Mouse (Mus musculus): Measurements from ENCODE around the gene Sv2a. TPM values are rescaled to one million over a fixed set of nuclear protein-coding genes. Genes with fewer than 3 reads are reported as not detected.
"Not testable (repeated sequence)": the region's sequence is repeated elsewhere in the genome, so short reads cannot be mapped to it uniquely, and the experiment has no call there.

The Sv2a gene
- polyA plus RNA-seq, 1 experiment from 2014 or later: 78.5 TPM

DNA sequence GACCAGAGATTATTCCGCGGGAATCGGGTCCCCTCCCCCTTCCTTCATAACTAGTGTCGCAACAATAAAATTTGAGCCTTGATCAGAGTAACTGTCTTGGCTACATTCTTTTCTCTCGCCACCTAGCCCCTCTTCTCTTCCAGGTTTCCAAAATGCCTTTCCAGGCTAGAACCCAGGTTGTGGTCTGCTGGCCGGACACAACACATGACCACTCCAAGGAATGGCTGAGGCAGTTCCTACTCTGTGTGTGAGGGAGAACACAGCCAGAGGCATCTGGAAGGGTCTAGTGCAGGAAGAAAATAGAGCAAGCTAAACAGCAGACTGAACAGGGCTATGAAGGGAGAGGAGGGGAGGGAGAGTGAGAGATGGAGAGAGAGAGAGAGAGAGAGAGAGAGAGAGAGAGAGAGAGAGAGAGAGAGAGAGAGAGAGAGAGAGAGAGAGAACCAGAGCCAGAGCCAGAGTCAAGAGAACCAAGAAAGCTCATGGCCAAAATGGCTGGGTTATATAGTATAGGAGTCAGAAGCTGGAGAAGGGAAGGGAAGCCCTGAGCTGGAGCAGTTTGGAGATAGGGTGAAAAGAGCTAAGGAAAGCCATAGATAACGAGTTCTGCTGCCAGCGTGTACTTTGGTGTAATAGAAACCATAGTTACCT is 17.8 kb downstream of the Sv2a start:
- WGBS: 27% methylated on average over 7 of the region's 8 CpGs

GRCm38 (mm10) chr3:96199731-96200130 is 18.8 kb downstream of the Sv2a start:
- WGBS: 67% methylated on average over 2 of the region's 2 CpGs
- no peak for ATAC-seq (ENCODE audit: low read depth)
- no peak overlapping the region for H3K4me2 ChIP-seq
- H3K9me3 ChIP-seq: no peaks in the 10 kb centered on the region
- H3K36me3 ChIP-seq: peaks cover 6% of the 10 kb centered on the region
- H3K9ac ChIP-seq: no peak overlapping the region
- H3K27me3 ChIP-seq: no peaks in the 10 kb centered on the region
- H3K27ac ChIP-seq (replicated peaks): no peak overlapping the region
- no peak overlapping the region for H3K4me3 ChIP-seq
- H3K4me1 ChIP-seq (replicated peaks): peaks cover 18% of the 10 kb centered on the region

More for the DNA sequence above, 17.8 kb downstream of the Sv2a start:
- not testable (repeated sequence) for H3K4me3 ChIP-seq; H3K27ac ChIP-seq (replicated peaks); H3K9ac ChIP-seq; H3K9me3 ChIP-seq; H3K27me3 ChIP-seq; ATAC-seq (ENCODE audit: low read depth)
- peaks cover 16% of the 10 kb centered on the region for H3K36me3 ChIP-seq
- H3K4me1 ChIP-seq (replicated peaks): peaks cover 18% of the 10 kb centered on the region
- H3K4me2 ChIP-seq: peak overlapping the region; percentile 82

DNA sequence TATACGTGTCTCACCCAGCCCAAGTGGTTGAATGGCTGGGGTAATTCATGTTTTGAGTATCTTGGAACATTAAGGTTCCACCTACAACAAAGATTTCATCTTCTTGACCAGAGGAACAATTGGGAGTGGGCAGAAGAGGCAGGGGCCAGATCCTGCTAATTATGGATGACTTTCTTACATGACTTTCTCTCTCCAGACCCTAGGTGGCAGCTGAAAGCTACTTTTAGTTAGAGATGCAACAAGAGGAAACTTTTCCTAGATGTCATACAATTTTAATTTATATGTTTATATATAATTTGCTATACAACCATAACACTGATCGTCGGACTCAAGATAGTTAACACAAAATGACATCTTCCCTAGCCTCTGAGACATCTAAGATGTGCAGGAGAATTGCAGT is 26.9 kb downstream of the Sv2a start:
- WGBS: 89% methylated on average over 3 of the region's 3 CpGs
- Histone ChIP-seq H3K4me2 (no peak overlapping the region), H3K36me3 (no peaks in the 10 kb centered on the region), H3K4me3 (no peak overlapping the region), H3K9ac (no peak overlapping the region), H3K27me3 (no peaks in the 10 kb centered on the region), H3K27ac (replicated peaks) (no peak overlapping the region), H3K4me1 (replicated peaks) (no peaks in the 10 kb centered on the region), H3K9me3 (no peaks in the 10 kb centered on the region)
- ATAC-seq (ENCODE audit: low read depth): no peak

GRCm38 (mm10) chr3:96209242-96209641 is 28.3 kb downstream of the Sv2a start:
- H3K4me2 ChIP-seq: no peak overlapping the region
- H3K4me1 ChIP-seq (replicated peaks): no peaks in the 10 kb centered on the region
- no peaks in the 10 kb centered on the region for H3K36me3 ChIP-seq
- 31% methylated on average over 15 of the region's 15 CpGs for WGBS
- no peaks in the 10 kb centered on the region for H3K27me3 ChIP-seq
- no peak for ATAC-seq (ENCODE audit: low read depth)
- H3K4me3 ChIP-seq: no peak overlapping the region
- H3K9ac ChIP-seq: no peak overlapping the region
- no peaks in the 10 kb centered on the region for H3K9me3 ChIP-seq
- H3K27ac ChIP-seq (replicated peaks): no peak overlapping the region

GRCm38 (mm10) chr3:96219191-96219641 is 38.3 kb downstream of the Sv2a start:
- ATAC-seq (ENCODE audit: low read depth): peak; percentile 41
- Histone ChIP-seq H3K4me2 (peak overlapping the region; percentile 91), H3K9me3 (no peaks in the 10 kb centered on the region), H3K9ac (peak overlapping the region; percentile 85), H3K27me3 (no peaks in the 10 kb centered on the region), H3K27ac (replicated peaks) (peak overlapping the region; percentile 98), H3K4me3 (peak overlapping the region; percentile 66), H3K4me1 (replicated peaks) (peaks cover 38% of the 10 kb centered on the region), H3K36me3 (no peaks in the 10 kb centered on the region)
- WGBS: 0% methylated on average over 12 of the region's 12 CpGs

- ATAC-seq (ENCODE audit: low read depth): peak; percentile 93
- Histone ChIP-seq H3K4me1 (replicated peaks) (peaks cover 40% of the 10 kb centered on the region), H3K27ac (replicated peaks) (peak within 1 kb of the TSS; percentile 98), H3K4me2 (peak within 1 kb of the TSS; percentile 91), H3K36me3 (no peaks in the 10 kb centered on the region), H3K9me3 (no peaks in the 10 kb centered on the region), H3K4me3 (peak within 1 kb of the TSS; percentile 66), H3K27me3 (no peaks in the 10 kb centered on the region), H3K9ac (peak within 1 kb of the TSS; percentile 85)
- WGBS: under 1% methylated on average over 37 of the region's 37 CpGs
Measured at GRCm38 (mm10) chr3:96219661-96220130, 38.7 kb downstream of the Sv2a start, which contains the start of the genes Bola1 and Hist2h2ab. Bola1 (minus strand) TSS chr3:96219709. Hist2h2ab (plus strand) TSS chr3:96219865.

DNA sequence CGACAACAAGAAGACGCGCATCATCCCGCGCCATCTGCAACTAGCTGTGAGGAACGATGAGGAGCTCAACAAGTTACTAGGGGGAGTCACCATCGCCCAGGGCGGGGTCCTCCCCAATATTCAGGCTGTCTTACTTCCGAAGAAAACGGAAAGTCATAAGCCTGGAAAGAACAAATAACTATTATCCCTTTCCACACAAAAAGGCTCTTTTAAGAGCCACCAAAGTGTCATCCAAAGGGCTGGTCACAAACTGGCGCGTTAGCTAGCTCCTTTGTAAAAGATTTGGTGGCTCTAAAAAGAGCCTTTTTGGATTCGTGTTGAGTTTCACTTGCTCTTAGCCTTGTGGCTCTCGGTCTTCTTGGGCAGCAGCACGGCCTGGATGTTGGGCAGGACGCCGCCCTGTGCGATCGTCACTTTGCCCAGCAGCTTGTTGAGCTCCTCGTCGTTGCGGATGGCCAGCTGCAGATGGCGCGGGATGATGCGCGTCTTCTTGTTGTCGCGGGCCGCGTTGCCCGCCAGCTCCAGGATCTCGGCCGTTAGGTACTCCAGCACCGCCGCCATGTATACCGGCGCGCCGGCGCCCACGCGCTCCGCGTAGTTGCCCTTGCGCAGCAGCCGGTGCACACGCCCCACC is 39.3 kb downstream of the Sv2a start:
- peaks cover 40% of the 10 kb centered on the region for H3K4me1 ChIP-seq (replicated peaks)
- not testable (repeated sequence) for H3K27me3 ChIP-seq; H3K36me3 ChIP-seq; H3K9me3 ChIP-seq; ATAC-seq (ENCODE audit: low read depth)
- WGBS: 1% methylated on average over 32 of the region's 47 CpGs
- H3K27ac ChIP-seq (replicated peaks): peak overlapping the region; percentile 98
- peak overlapping the region; percentile 91 for H3K4me2 ChIP-seq
- H3K9ac ChIP-seq: peak overlapping the region; percentile 85
- peak overlapping the region; percentile 66 for H3K4me3 ChIP-seq

- Histone ChIP-seq H3K4me1 (replicated peaks) (peaks cover 45% of the 10 kb centered on the region), H3K27me3 (no peaks in the 10 kb centered on the region), H3K9me3 (no peaks in the 10 kb centered on the region), H3K4me3 (peak within 1 kb of the TSS; percentile 66), H3K4me2 (peak within 1 kb of the TSS; percentile 91), H3K9ac (peak within 1 kb of the TSS; percentile 85), H3K27ac (replicated peaks) (peak within 1 kb of the TSS; percentile 98), H3K36me3 (no peaks in the 10 kb centered on the region)
- WGBS: under 1% methylated on average over 43 of the region's 43 CpGs
- ATAC-seq (ENCODE audit: low read depth): peak; percentile 71
Measured at GRCm38 (mm10) chr3:96220765-96221639, 40.1 kb downstream of the Sv2a start, which contains the start of the genes Hist2h2ac and Hist2h2be. Hist2h2ac (minus strand) TSS chr3:96220880. Hist2h2be (plus strand) TSS chr3:96221119.

DNA sequence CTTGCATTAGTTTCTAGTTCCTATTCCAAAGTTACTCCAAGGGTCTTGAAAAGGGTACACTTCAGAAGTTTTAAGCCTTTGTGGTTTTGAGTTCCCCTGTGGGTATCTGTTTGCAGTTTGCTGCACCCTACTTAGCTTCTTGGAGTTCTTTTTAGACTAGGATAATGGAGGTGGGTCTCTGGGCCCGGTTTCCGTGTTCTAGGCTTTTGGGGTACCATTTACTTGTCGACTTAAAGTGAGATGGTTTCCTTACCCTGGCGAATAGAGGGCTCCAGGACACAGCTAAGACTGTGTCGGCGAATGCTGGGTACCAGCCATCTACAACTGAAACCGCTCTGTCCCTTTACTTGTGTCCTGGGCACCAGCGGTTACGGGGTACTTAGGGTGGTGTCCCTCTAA is 40.7 kb downstream of the Sv2a start:
- WGBS: 20% methylated on average over 9 of the region's 9 CpGs
- peak overlapping the region; percentile 66 for H3K4me3 ChIP-seq
- H3K4me1 ChIP-seq (replicated peaks): peaks cover 45% of the 10 kb centered on the region
- peak overlapping the region; percentile 91 for H3K4me2 ChIP-seq
- H3K27me3 ChIP-seq: no peaks in the 10 kb centered on the region
- H3K36me3 ChIP-seq: no peaks in the 10 kb centered on the region
- peak overlapping the region; percentile 98 for H3K27ac ChIP-seq (replicated peaks)
- H3K9ac ChIP-seq: peak overlapping the region; percentile 85
- no peak for ATAC-seq (ENCODE audit: low read depth)
- H3K9me3 ChIP-seq: no peaks in the 10 kb centered on the region

- Histone ChIP-seq H3K27ac (replicated peaks) (no peak overlapping the region), H3K9me3 (no peaks in the 10 kb centered on the region), H3K4me1 (replicated peaks) (peaks cover 45% of the 10 kb centered on the region), H3K9ac (no peak overlapping the region), H3K36me3 (no peaks in the 10 kb centered on the region), H3K27me3 (no peaks in the 10 kb centered on the region), H3K4me3 (no peak overlapping the region), H3K4me2 (peak overlapping the region; percentile 91)
- WGBS: 88% methylated on average over 4 of the region's 4 CpGs
- no peak for ATAC-seq (ENCODE audit: low read depth)
Measured at GRCm38 (mm10) chr3:96222774-96223173, 41.8 kb downstream of the Sv2a start.

DNA sequence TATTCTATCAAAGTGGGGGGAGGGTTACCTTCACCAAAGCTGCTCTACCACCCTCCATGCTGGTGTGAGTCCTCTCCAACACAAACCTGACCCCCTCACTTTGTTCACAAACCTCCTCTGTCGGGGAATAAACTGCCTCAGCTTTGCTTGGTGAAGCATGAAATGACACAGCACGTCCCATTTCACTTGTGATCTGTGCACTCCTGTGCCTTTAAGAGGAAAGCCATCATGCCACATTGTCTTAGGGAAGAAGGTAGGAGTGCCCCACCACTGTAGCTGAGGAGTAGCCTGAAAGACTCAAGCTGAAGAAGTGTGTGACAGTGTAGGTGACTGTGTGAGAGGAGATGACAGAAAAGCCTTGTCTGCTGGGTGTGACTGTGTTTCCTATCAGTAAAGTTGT is 44.5 kb downstream of the Sv2a start:
- H3K36me3 ChIP-seq: no peaks in the 10 kb centered on the region
- WGBS: 14% methylated on average over 2 of the region's 2 CpGs
- no peak overlapping the region for H3K4me3 ChIP-seq
- peak overlapping the region; percentile 27; the same call in 1 of the 2 replicates for H3K9ac ChIP-seq
- peaks cover 37% of the 10 kb centered on the region for H3K4me1 ChIP-seq (replicated peaks)
- no peak overlapping the region for H3K4me2 ChIP-seq
- ATAC-seq (ENCODE audit: low read depth): no peak
- H3K27ac ChIP-seq (replicated peaks): no peak overlapping the region
- no peaks in the 10 kb centered on the region for H3K9me3 ChIP-seq
- H3K27me3 ChIP-seq: no peaks in the 10 kb centered on the region

Measured in neural tube, embryonic 13.5 days (tissue).